Mouse (Mus musculus) stomach, embryonic 15.5 days (tissue): ENCODE data around the gene St6galnac4. TPM values are rescaled to one million over a fixed set of nuclear protein-coding genes. Genes with fewer than 3 reads are reported as not detected.

ENCODE experiments used
- ATAC-seq: fragments of 200-750 bp; cut with Nextera tagmentation; 2 replicates; pipeline ENCODE4 v1.8.0; 2017; ENCODE audit warnings: low read depth, moderate number of reproducible peaks, moderate TSS enrichment; ENCODE audit not compliant: insufficient read depth, low FRiP score
- H3K27ac ChIP-seq: fragments of 300-500 bp; sonication (generic); 2 replicates; pipeline ENCODE4 v1.5.1; 2015; ENCODE audit warnings: mild to moderate bottlenecking, inconsistent platforms
- H3K27me3 ChIP-seq: fragments of 300-500 bp; sonication (generic); replicated peaks from 2 replicates; pipeline ENCODE4 v1.6.1; 2015; ENCODE audit warnings: inconsistent platforms
- H3K36me3 ChIP-seq: fragments of 300-500 bp; sonication (generic); 2 replicates; pipeline ENCODE4 v1.6.1; 2015; ENCODE audit warnings: inconsistent platforms
- H3K4me1 ChIP-seq: fragments of 300-500 bp; sonication (generic); 2 replicates; pipeline ENCODE4 v1.6.1; 2015; ENCODE audit warnings: inconsistent platforms
- H3K4me2 ChIP-seq: fragments of 300-500 bp; sonication (generic); 2 replicates; pipeline ENCODE4 v1.6.1; 2015; ENCODE audit warnings: mild to moderate bottlenecking, inconsistent platforms
- H3K4me3 ChIP-seq: fragments of 300-500 bp; sonication (generic); replicated peaks from 2 replicates; pipeline ENCODE4 v1.5.1; 2015; ENCODE audit warnings: inconsistent platforms
- H3K9ac ChIP-seq: fragments of 300-500 bp; sonication (generic); 2 replicates; pipeline ENCODE4 v1.6.1; 2015; ENCODE audit warnings: inconsistent platforms
- H3K9me3 ChIP-seq: fragments of 300-500 bp; sonication (generic); 2 replicates; pipeline ENCODE4 v1.6.1; 2016; ENCODE audit warnings: inconsistent platforms
- WGBS: fragments of 180-500 bp; shearing (Covaris S2); methylation state at CpG from one replicate; pipeline ENCODE4 v1.1.7; 2015; 5-methylcytosine and 5-hydroxymethylcytosine counted together
- polyA plus RNA-seq: library from polyadenylated mRNA; unstranded; fragments of >200 nt; fragmentation: Nextera tagmentation; extraction: Ambion mirVana; gene quantifications from 2 replicates; pipeline ENCODE4 v1.2.1, GENCODE M21; 2015

Gene St6galnac4
- polyA plus RNA-seq, 1 experiment from 2014 or later = 18.3 TPM

DNA sequence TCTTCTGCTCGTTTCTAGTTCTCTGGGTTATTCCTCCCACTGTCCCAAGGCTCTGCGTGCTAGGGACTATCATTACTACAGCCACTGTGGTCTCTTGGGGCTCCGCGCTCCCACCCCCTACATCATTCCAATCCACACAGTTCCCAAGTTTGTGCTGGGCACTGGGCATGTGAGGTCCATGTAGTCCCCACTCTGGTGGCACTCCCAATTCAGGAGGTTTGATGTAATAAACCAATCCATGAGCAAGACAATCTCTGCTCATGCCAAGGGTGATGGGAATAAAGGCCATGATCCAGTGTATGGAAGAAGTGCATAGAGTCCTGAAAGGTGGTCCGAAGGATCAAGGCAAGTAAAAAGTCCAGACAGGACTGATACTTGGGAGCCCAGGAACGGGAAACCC lies 12.4 kb upstream of the St6galnac4 start, which contains the start of gene Pip5kl1:
Gene Pip5kl1, plus strand, starts transcription at position 301 of the 400 bp plus-strand sequence.
- Histone ChIP-seq H3K4me1 (peaks cover 24% of the 10 kb centered on the region), H3K27ac (no peak within 1 kb of the TSS), H3K27me3 (peaks cover 10% of the 10 kb centered on the region; the same call in 1 of the 2 replicates), H3K9ac (peak within 1 kb of the TSS; percentile 16; the same call in 1 of the 2 replicates), H3K36me3 (peaks cover 6% of the 10 kb centered on the region; the same call in 1 of the 2 replicates), H3K9me3 (no peaks in the 10 kb centered on the region), H3K4me3 (peak within 1 kb of the TSS; percentile 33), H3K4me2 (peak within 1 kb of the TSS; percentile 81)
- 71% methylated on average over 6 of the region's 6 CpGs for WGBS
- ATAC-seq = no peak

DNA sequence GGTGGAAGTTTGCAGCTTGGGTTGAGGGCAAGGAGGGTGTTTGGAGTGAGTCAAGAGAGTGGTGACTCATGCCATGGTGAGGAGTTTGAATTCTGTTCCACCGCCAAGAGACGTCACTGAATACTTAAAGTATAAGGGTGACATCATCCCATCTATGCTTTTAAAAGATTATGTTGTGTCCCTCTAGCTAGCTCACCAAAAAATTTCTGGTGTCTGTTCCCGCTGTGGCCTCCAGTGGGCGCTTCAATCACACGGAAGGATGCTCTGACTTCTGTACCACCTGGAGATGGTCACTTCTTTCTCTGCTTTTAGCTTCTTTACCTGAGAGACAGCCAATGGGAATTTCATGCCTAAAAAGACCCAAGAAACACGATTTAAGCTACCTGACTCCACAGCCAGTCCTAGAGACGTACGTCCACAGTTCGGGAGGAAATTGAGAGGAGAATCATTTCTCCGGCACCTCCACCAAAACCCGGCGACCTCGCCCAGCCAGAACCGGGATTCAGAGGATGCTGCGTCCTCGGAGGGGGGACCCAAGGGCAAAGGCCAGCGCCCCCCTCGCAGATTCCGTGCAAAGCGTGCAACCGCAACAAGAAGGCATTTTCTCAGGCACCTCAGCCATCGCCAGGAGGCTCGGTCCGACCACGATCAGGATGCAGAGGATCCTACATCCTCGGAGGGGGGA lies 11.9 kb upstream of the St6galnac4 start:
- Histone ChIP-seq H3K9ac (peak overlapping the region; percentile 16; the same call in 1 of the 2 replicates), H3K4me1 (peaks cover 24% of the 10 kb centered on the region), H3K36me3 (peaks cover 6% of the 10 kb centered on the region; the same call in 1 of the 2 replicates), H3K4me2 (peak overlapping the region; percentile 81), H3K4me3 (peak overlapping the region; percentile 33), H3K27me3 (peaks cover 10% of the 10 kb centered on the region; the same call in 1 of the 2 replicates), H3K9me3 (no peaks in the 10 kb centered on the region), H3K27ac (no peak overlapping the region)
- WGBS = under 1% methylated on average over 26 of the region's 26 CpGs
- ATAC-seq = no peak

- Histone ChIP-seq H3K36me3 (peaks cover 6% of the 10 kb centered on the region; the same call in 1 of the 2 replicates), H3K27ac (no peak within 1 kb of the TSS), H3K27me3 (peaks cover 10% of the 10 kb centered on the region), H3K9me3 (no peaks in the 10 kb centered on the region), H3K4me2 (peak within 1 kb of the TSS; percentile 81), H3K4me1 (peaks cover 24% of the 10 kb centered on the region), H3K4me3 (peak within 1 kb of the TSS; percentile 33), H3K9ac (peak within 1 kb of the TSS; percentile 16; the same call in 1 of the 2 replicates)
- WGBS = 7% methylated on average over 28 of the region's 28 CpGs
- no peak for ATAC-seq
Observed at GRCm38 (mm10) chr2:32575586-32576160, 11.2 kb upstream of the St6galnac4 start, which contains the start of gene 9430097D07Rik. Gene 9430097D07Rik, minus strand, starts transcription at chr2:32575684.

DNA sequence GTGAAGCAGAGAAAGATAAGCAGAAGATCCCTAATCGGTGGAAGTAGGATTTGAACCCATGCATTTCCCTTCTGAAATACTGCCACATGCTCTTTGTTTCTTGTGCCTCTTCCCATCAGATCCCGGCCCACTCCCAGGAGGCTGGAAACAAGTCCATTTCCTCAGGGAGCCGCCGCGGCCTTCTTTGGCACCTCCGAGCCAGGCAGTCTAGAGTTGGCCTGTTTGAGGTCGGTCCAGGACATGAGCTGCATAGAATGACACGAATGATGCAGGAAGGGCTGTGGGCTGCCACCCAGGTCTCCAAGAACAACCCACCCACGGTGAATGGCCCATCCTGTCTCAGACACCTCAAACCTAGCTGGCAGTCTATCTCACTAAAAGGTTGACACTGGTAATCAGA lies 10.4 kb upstream of the St6galnac4 start:
- H3K27ac ChIP-seq = no peak overlapping the region

GRCm38 (mm10) chr2:32578146-32579046 lies 8.5 kb upstream of the St6galnac4 start:
- Histone ChIP-seq H3K27ac (no peak overlapping the region), H3K4me3 (no peak overlapping the region), H3K9me3 (no peaks in the 10 kb centered on the region), H3K36me3 (no peaks in the 10 kb centered on the region), H3K4me2 (no peak overlapping the region), H3K9ac (no peak overlapping the region), H3K27me3 (peaks cover 10% of the 10 kb centered on the region), H3K4me1 (peaks cover 17% of the 10 kb centered on the region)
- ATAC-seq = no peak
- 36% methylated on average over 25 of the region's 30 CpGs for WGBS

More for the DNA sequence above, 10.4 kb upstream of the St6galnac4 start:
- H3K27me3 ChIP-seq = peaks cover 10% of the 10 kb centered on the region
- ATAC-seq = no peak
- H3K36me3 ChIP-seq = peaks cover 6% of the 10 kb centered on the region; the same call in 1 of the 2 replicates
- H3K9me3 ChIP-seq = no peaks in the 10 kb centered on the region
- H3K9ac ChIP-seq = no peak overlapping the region
- 86% methylated on average over 9 of the region's 9 CpGs for WGBS
- H3K4me1 ChIP-seq = peaks cover 22% of the 10 kb centered on the region
- H3K4me2 ChIP-seq = no peak overlapping the region
- H3K4me3 ChIP-seq = no peak overlapping the region

GRCm38 (mm10) chr2:32581450-32582095 lies 5.3 kb upstream of the St6galnac4 start:
- Histone ChIP-seq H3K9ac (no peak overlapping the region), H3K36me3 (no peaks in the 10 kb centered on the region), H3K4me3 (peak overlapping the region; percentile 9), H3K9me3 (no peaks in the 10 kb centered on the region), H3K27me3 (peaks cover 6% of the 10 kb centered on the region), H3K27ac (no peak overlapping the region), H3K4me1 (0 out of 2 replicates have a peak, but pooled peaks cover 11% of the 10 kb centered on the region), H3K4me2 (peak overlapping the region; percentile 29; the same call in 1 of the 2 replicates)
- no peak for ATAC-seq
- WGBS = 43% methylated on average over 19 of the region's 19 CpGs

GRCm38 (mm10) chr2:32582830-32583799 lies 3.8 kb upstream of the St6galnac4 start:
- H3K4me3 ChIP-seq = peak overlapping the region; percentile 26; the same call in 1 of the 2 replicates
- WGBS = 10% methylated on average over 37 of the region's 37 CpGs
- peak; percentile 70 for ATAC-seq

DNA sequence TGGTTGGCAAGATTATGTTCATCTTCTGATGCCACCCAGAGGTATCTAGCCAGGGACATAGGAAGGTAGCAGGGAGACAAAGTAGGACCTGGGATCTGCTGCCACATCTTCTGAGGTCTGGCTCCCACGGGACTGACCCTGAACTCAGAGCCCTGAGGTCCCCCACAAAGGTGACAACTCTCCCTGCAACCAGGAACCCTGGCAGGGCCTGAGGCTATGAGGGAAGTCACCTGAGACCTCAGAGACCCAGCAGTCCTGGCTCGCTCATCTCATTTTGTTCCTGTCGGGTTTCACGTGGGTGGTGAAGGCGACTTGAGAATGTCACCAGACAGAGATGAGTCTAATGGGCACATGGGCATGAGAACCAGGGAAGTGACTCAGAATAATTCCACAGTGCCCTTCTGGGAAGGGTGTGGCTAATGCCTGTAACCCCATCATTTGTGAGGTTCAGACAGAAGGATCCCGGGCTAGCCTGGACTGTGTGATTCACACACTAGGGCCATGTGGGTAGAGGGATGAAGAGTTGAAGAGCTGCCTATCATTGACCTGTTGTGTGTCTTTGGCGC lies 1.7 kb upstream of the St6galnac4 start:
- H3K27ac ChIP-seq = no peak overlapping the region
- H3K4me1 ChIP-seq = peaks cover 27% of the 10 kb centered on the region; the same call in 1 of the 2 replicates
- H3K4me2 ChIP-seq = no peak overlapping the region
- WGBS = 86% methylated on average over 7 of the region's 7 CpGs
- no peak overlapping the region for H3K4me3 ChIP-seq
- H3K9me3 ChIP-seq = no peaks in the 10 kb centered on the region
- H3K9ac ChIP-seq = no peak overlapping the region
- no peaks in the 10 kb centered on the region for H3K36me3 ChIP-seq
- H3K27me3 ChIP-seq = no peaks in the 10 kb centered on the region; the same call in 1 of the 2 replicates
- no peak for ATAC-seq

More at GRCm38 (mm10) chr2:32582830-32583799, 3.8 kb upstream of the St6galnac4 start:
- Histone ChIP-seq H3K9ac (no peak overlapping the region), H3K36me3 (no peaks in the 10 kb centered on the region), H3K4me1 (peaks cover 24% of the 10 kb centered on the region; the same call in 1 of the 2 replicates), H3K4me2 (peak overlapping the region; percentile 61), H3K9me3 (no peaks in the 10 kb centered on the region), H3K27ac (no peak overlapping the region), H3K27me3 (peaks cover 3% of the 10 kb centered on the region)

- Histone ChIP-seq H3K27ac (peak overlapping the region; percentile 44), H3K4me1 (peaks cover 27% of the 10 kb centered on the region; the same call in 1 of the 2 replicates), H3K36me3 (no peaks in the 10 kb centered on the region), H3K9me3 (no peaks in the 10 kb centered on the region), H3K4me2 (peak overlapping the region; percentile 82), H3K4me3 (peak overlapping the region; percentile 62), H3K27me3 (no peaks in the 10 kb centered on the region), H3K9ac (peak overlapping the region; percentile 35; the same call in 1 of the 2 replicates)
- no peak for ATAC-seq
- 22% methylated on average over 9 of the region's 9 CpGs for WGBS
Observed at GRCm38 (mm10) chr2:32587731-32588321, 931 bp downstream of the St6galnac4 start.
